Mouse (Mus musculus) monocyte, adult 5-6 weeks (primary cell): ENCODE data around the gene Eef1akmt3. TPM values are rescaled to one million over a fixed set of nuclear protein-coding genes. Genes with fewer than 3 reads are reported as not detected.

ENCODE experiments used
- ATAC-seq: fragments of 153-309, 156-312 bp; replicated peaks from 2 replicates; pipeline ENCODE4 v1.8.0; 2017; ENCODE audit warnings: mild to moderate bottlenecking; ENCODE audit not compliant: low TSS enrichment, insufficient number of reproducible peaks, severe bottlenecking, poor library complexity, low FRiP score
- total RNA-seq: library from RNA; stranded (forward); fragments of 200-1000, 200-491, 200-594 nt; gene quantifications from 3 replicates; pipeline ENCODE4 v1.2.3, GENCODE M21; 2017

The Eef1akmt3 gene
- total RNA-seq, 1 experiment from 2014 or later, result not detected

DNA sequence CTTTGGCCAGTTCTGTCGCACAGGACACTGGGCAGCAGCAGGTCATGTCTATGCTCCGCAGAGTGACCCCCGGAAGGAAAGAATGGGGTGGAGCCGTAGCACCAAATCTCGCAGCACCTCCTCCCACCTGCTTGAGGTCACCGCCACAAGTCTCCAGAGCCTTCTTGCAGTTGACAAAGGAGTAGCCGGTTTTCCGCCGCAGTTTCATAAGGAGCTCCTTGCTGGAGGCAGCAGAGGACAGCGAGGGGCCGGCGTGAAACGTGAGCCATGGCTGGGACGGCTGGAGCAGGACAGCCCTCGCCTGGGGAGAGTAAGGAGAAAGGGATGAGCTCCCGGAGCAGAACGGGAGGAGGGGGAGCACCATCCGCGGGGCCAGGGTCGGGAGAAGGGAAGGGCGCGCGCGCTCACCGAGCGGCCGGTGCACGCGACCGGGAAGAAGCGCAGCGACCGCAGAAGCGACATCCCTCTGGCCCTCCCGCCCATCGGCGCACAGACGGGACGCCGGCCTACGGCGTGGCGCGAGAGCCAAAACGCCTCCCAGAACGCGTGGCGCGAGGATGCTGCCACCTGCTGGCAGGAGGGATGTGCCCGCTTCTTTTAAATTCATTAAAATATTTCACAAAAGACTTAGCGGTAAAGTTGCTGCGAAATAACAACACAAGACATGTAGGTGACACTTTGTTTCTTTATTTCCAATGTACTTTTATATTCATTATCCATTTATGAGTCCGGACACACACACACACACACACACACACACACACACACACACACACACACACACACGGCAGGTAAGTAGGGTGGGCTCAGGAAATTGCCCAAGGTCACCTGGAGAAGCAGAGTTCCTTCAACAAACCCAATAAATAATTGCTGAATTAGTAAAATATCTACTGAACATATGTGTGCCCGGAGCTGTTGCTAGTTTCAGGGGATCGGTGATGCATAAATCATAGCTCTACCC is 10.7 kb downstream of the Eef1akmt3 start, which contains the start of gene Tsfm:
Tsfm (minus strand) TSS at position 505 of the 961 bp plus-strand sequence.
- peak; percentile 91 for ATAC-seq

DNA sequence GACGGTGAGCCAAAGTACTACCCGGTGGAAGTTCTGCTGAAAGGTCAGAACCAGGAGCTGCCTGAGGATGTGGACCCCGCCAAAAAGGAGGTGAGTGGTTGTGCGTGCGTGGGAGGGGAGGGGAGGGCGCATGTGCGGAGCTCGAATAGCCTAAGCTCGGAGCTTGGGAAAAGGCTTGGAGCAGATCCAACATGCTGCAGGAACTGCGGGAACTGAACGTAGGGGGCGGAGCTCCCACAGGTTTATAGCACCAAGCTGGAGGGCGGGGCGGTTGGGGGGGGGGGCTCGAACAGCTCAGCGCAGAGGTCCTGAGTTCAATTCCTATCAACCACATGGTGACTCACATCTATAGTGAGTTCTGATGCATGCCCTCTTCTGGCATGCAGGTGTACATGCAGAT is 22.9 kb downstream of the Eef1akmt3 start:
- no peak for ATAC-seq

DNA sequence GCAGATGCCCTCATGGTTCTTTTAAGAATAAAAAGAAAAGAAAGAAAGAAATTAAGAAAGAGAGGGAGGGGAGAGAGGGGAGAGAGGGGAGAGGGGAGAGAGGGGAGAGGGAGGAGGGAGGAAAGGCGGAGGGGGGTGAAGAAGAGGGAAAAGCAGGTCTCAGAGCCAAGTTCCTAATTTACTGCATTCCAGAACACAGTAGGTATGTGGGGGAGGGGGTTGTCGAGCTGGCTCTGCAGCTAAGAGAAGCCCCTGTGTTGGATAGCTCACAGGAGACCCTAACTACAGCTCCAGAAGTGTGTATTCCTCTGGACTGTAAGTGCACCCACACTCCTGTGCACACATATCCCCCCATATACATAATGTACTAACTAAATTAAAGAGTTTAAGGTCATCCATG is 24.2 kb downstream of the Eef1akmt3 start:
- ATAC-seq, result no peak

DNA sequence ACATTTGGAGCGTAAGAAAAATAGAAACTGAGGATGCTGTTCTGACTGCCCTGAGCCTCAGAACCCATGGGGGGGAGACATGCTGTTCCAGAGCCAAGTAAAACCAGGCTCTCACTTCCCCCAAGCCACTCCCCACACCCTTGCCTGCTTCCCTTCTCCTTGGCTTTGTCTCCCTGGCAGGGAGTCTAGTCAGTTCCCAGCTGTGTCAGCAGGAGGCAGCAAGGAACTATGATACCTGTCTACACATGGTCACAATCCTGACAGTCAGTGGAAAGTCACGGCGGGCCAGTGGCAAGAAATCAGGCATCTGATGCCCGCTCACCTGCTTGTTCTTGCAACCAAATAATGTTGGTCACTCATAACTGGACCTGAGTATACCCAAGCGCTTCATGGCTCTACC is 24.8 kb downstream of the Eef1akmt3 start:
- no peak; the same call in 1 of the 2 replicates for ATAC-seq

GRCm38 (mm10) chr10:127003806-127004205 is 37.5 kb downstream of the Eef1akmt3 start:
- ATAC-seq, result no peak

GRCm38 (mm10) chr10:127003334-127003733 is 38.0 kb downstream of the Eef1akmt3 start:
- no peak for ATAC-seq

GRCm38 (mm10) chr10:127002765-127003164 is 38.5 kb downstream of the Eef1akmt3 start:
- ATAC-seq, result no peak; the same call in 1 of the 2 replicates

GRCm38 (mm10) chr10:127002056-127002455 is 39.3 kb downstream of the Eef1akmt3 start:
- ATAC-seq, result no peak

DNA sequence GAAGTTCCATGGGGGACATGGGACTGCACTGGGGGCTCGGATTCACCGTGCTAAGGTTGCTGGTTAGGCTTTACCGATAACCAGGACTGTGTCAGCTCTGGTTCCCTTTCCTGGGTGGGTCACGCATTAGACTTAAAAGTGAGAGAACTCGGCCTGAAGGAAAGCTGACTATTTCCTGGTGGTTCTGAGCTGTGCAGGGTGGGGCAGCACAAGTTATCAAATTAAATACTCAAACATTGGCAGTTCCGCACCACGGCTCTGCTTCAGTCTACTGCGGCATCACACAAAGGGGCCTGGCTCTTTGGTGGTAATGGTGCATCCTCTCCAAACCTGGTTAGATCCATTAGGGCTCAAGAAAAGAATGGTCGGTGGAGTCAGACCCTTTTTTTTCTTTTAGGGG is 40.0 kb downstream of the Eef1akmt3 start:
- no peak for ATAC-seq

DNA sequence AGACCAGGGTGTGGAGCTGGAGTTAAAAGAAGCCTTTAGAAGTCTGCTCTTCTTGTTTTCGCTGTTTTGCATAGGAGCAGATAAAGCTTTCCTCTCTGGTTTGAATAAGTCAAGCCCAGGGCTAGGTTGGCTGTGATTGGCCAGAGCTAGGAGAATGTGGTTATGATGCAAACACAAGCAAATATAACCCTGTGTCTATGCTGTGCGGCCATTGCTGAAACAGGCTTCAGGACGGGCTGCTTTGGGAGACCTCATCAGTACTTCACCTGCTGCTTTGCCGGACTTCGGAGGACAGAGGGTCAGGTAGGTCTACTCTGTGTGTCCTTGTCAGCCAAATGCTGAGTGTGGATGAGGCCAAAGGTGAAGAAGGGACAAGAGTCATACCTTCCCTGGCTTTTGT is 40.8 kb downstream of the Eef1akmt3 start, which contains the start of gene Avil:
Avil (plus strand) TSS at position 181 of the 400 bp plus-strand sequence.
- ATAC-seq, result no peak

- ATAC-seq, result no peak
These were observed 43.8 kb downstream of the Eef1akmt3 start for GRCm38 (mm10) chr10:126997340-126998113.

DNA sequence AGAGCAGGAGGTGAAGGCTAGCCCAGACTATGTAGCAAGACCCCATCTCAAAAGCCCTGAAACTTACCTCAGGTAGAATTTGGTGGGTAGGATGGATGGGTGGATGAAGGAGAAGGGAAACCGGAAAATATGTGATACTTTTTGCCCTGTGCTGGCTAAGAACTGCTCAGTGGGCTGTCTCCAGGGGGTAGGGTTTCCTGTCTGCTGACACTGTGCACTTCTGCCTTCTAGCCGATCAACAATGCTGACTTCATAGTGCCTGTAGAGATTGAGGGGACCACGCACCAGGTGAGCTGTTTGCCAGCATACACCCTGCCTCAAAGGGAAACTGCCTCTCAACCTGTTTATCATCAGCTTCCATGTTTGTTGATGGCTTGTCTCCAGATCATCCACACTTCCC is 47.7 kb downstream of the Eef1akmt3 start:
- no peak for ATAC-seq

DNA sequence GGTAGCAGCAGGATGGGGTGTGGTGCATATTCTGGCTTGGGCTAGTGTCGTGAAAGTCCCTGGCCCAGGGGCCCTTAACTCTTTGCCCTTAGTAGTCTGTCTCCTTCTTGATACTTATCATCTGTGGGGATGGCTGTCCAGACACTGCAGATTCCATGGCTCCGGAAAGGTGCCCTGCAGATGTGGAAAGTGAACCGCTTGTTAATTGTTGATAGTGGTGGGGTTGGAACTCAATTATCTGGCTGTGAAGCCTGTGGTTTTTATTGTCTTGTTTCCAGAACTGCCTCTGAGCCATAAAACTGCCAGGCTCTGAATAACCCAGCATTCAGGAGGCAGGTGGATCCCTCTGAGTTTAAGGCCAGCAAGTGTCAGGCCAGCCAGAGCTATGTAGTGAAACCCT is 49.6 kb downstream of the Eef1akmt3 start:
- no peak for ATAC-seq

DNA sequence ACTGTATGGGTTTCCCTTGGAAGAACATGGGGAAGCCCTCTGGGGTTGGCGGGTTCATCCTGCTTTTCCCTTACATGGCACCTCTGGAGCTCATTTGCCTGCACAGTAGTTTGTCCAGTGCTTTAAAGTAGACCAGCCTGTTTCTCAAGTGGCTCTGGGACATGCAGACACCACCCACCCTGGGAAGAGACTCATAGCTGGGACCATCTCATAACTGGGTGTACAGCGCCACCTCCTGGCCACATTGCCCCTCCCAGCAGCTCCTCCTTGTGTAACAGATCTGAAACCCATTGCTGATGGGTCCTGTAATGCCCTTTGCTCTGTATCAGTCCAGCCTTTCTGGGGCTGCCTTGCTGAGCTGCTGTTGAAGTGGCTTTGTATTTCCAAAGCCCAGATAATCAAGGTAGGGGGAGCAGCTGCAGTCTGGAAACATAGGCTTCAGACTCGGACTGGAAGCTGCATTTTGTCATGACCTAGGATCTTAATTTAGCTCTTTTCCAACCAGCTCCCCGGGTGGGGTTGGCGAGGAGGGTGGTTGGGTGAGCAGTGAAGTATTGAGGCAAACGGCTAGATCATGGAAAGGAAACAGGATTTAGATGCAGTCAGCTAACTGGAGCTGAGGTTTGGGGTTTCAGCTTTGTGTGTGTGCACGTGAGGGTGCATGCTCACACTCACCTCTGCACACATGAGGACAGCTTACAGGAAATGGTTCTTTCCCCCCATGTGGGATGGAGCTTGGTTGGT is 50.8 kb downstream of the Eef1akmt3 start:
- peak; percentile 71 for ATAC-seq

GRCm38 (mm10) chr10:126988513-126989165 is 52.7 kb downstream of the Eef1akmt3 start:
- no peak for ATAC-seq

GRCm38 (mm10) chr10:126987183-126988118 is 53.9 kb downstream of the Eef1akmt3 start:
- no peak for ATAC-seq

- ATAC-seq, result no peak
These were observed 54.8 kb downstream of the Eef1akmt3 start for GRCm38 (mm10) chr10:126986541-126986961.
